Mouse (Mus musculus) retina, embryonic 14.5 days (tissue): ENCODE measurements around the gene Drg1.

Experiments used
- DNase-seq: peaks from one replicate; pipeline ENCODE4 v3.0.0-alpha.2; 2015; ENCODE audit warnings: low spot score

The Drg1 gene

GRCm38 (mm10) chr11:3289803-3290639, 23.8 kb upstream of the Drg1 start:
- DNase-seq = peak; percentile 87

DNA sequence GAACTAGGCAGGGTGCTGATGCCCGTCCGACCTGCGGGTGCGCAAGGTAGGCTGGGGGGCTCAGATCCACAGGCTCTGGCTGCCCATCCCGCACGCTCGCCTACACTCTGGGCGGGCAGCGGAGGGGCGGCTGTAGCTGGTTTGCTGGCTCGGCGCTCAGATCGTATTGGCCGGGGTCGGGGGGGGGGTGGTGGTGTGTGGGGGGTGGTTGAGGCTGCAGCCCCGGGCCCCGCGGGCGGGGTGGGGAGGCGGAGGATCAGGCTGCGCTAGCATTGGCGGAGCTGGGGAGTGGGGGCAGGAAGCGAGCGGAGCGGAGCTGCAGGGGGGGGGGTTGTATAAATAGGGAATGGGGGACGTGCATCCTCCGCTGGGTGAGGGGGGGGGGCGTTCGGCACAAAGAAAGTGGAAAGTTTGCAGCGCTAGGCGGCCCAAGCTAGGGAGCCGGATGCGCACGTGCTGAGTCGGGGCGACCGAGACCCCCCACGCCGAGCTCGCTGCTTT, 23.1 kb upstream of the Drg1 start:
- DNase-seq = peak; percentile 89

DNA sequence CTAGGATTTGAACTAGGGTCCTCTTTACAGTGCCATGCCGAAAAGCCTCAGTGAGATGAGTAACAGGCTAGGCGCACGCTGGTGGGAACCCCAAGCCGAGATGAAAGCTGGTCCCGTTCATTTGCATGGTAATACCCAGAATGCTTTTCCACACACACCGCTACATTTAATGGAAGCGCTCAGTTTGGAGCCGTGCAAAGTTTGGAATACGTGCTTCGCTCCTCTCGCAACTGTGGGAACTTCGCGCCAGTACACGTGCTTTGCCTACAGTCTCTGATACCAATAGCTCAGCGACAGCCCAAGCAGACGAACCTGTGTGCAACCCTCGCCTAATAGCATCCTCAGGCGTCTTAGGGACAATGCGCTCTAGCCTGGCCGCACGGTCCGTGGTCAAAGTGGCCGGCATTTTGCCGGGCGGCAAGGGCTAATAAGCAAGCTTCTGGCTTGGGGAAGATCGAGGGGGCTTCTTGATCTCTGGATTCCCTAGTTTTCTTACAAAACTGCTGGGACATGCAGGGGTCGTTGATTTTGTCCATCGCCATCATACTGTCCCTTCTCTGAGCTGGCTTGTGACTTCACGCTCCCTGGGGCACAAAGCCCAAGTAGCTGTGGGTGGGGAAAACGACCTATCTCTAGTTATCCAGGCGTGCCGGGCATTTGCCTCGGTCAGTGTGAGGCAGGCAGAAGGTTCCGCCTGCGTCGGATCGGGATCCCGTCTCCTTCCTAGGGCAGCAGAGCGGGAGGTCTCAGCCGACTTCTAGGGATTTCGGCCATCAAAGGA, 22.5 kb upstream of the Drg1 start, which contains the start of gene Patz1:
Gene Patz1, plus strand, starts transcription at position 354 of the 781 bp plus-strand sequence.
- DNase-seq = peak; percentile 75

DNA sequence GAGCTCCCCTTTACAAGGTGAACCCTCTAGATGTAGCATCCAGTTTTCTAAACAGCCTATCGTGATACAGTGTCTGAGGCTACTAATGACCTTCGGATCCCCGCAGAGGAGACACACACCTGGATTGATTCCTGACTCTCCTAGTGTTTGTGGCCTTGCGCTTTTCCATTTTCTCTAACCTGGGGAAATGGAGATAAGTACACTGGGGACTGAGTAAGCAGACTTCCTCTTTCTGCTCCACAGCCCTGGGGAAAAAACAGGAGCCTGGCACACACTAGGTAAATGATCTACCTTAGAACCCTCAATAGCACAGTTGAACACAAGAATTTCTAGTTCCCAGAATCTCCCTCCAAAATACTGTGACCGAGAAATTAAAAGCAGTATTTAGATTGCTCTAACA, 21.7 kb upstream of the Drg1 start:
- no peak for DNase-seq

DNA sequence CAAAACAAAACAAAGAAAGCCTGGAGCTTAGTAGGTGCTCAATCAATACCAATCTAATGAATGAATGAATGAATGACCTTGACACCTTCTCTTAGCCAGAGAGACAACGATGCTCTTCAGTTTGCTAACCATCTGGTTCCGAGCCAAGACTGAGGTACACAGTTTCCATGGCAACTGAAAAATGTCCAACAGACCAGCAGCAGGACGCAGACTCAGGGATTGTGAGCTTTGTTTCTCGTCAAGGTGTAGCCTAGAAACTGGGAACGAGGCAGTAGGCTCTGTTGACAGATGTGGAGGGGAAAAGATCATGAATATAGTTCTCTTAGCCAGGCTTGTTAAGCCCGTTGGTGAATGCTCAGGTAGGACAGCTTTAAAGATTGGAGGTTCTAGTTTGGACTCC, 20.9 kb upstream of the Drg1 start:
- no peak for DNase-seq

- no peak for DNase-seq
These were observed 19.7 kb upstream of the Drg1 start for GRCm38 (mm10) chr11:3285940-3286339.

GRCm38 (mm10) chr11:3283645-3284044, 17.4 kb upstream of the Drg1 start:
- no peak for DNase-seq

- DNase-seq = no peak
These were observed 16.7 kb upstream of the Drg1 start for GRCm38 (mm10) chr11:3282887-3283286.

DNA sequence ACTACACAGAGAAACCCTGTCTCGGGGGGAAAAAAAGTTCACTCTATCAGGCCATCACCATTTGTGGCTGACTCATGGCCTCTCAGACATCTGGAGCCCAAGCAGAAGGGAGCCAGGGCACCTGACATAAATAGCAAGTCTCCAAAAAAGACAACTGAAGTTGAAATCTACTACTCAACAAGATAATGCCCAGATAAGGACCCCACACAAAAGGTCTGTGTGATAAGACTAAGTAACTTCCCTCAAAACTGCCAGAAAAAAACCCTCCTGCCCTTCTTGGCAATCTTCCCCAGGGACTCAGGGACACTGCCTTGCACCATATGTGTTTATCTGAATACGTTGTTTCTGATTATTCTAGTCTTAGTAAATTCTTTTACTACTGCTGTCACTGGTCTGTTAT, 13.5 kb upstream of the Drg1 start:
- no peak for DNase-seq

GRCm38 (mm10) chr11:3278351-3278750, 12.1 kb upstream of the Drg1 start:
- no peak for DNase-seq

DNA sequence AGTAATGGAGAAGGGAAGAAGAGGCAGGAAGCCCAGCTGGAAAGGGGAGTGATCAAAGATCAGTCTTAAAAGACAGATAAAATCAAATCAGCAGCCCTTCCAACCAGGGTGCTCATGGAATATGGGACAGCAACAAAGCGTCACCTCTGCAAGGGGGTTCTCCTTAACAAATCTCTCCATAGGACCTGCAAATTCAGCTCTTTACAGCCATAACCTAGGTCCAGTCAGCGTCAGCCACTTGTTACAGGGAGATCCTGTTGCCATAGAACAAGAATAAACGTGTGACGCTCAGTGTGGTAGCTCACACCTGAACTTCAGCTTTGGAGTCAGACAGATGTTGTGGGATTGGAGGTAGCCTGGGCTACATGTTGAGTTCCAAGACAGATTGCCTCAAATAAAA, 3.0 kb upstream of the Drg1 start:
- DNase-seq = no peak

DNA sequence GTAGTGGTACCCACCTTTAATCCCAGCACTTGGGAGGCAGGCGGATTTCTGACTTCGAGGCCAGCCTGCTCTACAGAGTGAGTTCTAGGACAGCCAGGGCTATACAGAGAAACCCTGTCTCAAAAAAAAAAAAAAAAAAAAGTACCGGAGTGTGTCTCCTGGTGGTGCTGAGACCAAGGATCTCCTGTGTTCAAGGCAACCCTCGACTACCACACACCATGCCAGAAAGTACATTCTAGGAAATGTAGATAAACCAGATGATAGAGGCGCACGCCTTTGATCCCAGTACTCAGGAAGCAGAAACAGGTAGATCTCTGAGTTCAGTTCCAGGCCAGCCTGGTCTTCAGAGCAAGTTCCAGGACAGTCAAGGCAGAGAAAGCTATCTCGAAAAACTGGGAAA, 918 bp upstream of the Drg1 start:
- DNase-seq = no peak

DNA sequence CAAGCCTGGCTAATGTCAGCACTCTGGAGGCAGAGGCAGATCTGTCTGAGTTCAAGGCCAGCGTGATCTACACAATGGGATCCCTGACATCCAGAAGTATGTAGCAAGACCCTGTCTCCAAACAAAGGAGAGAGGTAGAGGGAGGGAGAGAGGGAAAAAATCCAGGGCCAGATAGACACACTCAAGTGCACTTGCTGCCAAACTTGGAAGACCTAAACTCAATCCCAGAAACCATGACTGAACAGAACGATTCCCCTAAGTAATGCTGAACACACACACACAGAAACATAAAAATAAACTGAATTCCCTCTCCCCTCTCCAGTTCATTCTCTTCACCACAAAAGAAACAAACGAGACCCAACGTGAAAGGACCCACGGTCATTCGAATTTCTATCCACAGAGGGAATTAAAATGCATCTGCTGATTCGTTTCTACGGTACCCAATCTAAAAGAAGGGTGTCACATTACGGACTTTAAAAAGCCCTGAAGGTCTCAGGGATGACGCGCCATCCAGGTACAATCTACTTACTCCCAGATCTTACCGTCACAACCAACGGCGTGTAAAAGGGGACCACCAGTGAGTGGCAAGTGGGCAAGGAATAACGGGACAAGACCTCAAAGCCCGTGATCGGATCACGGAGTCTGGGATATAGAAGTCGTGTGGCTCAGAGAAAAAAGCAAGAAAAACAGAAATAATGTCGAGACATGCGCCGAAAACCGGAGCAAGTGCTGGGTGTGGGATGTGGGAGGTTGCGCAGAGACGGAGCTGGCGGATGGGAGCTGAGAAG, 730 bp downstream of the Drg1 start:
- DNase-seq = peak; percentile 28

DNA sequence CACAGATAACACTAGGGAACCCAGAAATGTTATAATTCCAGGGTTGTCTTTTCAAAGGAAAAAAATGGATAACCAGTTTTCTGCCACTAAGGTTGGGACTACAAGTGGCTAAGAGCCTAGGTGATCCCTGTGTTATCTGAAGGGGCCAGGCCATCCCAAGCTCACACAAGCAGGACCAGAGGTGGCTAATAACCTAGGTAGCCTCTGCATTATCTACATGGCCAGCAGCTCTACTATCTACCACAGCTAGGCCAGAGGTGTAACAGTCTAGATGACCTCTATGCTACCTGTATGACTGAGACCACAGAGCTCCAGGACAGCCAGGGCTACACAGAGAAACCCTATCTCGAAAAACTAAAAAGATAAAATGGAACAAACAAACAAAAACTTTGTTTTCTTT, 6.7 kb downstream of the Drg1 start:
- DNase-seq = no peak

DNA sequence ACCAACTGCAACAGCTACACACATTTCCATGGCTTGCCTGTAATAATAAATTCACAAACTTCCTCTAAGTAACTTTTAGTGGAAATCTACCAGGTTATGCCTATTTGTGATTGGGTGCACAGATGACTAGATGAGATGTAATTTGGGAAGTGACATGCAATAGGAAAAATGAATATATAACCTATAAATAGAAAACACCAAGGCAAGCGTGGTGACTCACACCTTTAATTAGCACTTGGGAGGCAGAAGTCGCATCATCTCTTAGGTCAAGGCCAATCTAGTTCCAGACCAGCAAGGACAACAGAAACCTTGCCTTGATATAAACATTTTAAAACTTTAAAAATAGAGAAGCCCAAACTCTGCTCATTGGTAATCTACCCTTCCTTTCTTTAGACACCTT, 18.8 kb downstream of the Drg1 start:
- DNase-seq = no peak

DNA sequence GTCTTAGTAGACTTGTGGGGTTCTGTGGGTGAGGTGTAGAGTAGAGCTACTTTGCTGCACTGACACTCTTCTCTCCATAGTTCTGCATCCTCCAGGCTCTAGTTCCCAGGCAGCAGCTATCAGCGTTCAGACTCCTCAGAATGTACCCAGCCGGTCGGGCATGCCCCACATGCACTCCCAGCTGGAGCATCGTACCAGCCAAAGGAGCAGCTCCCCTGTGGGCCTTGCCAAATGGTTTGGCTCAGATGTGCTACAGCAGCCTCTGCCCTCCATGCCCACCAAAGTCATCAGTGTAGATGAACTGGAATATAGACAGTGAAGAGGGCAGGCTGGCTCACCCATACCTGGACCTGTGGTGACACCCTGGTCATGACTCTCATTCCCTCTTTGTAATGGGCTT, 22.4 kb downstream of the Drg1 start:
- no peak for DNase-seq

DNA sequence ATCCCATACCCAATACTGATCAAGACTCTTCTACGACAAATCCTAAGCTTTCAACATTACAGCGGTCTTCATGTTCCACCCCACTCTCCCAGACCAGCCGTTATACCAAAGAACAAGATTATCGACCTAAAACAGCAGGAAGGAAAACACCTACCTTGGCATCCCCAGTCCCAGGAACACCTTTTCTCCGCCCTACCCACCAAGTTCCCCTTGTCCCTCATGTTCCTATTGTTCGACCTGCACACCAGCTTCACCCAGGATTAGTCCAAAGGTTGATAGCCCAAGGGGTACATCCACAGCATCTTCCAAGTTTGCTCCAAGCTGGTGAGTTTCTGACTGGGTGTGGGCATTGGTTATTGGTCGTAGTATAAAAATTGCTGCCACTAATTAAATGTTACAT, 23.8 kb downstream of the Drg1 start:
- DNase-seq = no peak

- no peak for DNase-seq
These were observed 30.9 kb downstream of the Drg1 start for GRCm38 (mm10) chr11:3235277-3235676.

- DNase-seq = no peak
These were observed 32.5 kb downstream of the Drg1 start for GRCm38 (mm10) chr11:3233704-3234103.

DNA sequence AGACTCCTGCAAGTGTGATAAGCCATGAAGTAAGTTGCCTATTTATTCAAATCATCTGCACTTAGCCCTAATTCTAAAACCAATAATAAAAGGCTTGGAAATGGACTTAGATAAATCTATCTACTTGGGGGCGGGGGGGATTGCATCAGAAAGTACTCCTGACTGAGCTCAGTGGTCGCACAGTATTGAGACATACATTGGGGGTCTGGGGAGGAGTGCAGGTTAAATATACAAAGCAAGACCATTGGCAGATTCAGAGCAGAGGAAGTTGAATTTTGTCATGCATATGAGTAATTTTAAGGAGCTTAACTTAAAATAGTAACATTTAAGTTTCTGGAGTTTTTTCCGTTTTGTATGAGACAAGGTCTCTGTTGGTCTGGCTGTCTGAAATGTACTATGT, 34.0 kb downstream of the Drg1 start:
- no peak for DNase-seq

DNA sequence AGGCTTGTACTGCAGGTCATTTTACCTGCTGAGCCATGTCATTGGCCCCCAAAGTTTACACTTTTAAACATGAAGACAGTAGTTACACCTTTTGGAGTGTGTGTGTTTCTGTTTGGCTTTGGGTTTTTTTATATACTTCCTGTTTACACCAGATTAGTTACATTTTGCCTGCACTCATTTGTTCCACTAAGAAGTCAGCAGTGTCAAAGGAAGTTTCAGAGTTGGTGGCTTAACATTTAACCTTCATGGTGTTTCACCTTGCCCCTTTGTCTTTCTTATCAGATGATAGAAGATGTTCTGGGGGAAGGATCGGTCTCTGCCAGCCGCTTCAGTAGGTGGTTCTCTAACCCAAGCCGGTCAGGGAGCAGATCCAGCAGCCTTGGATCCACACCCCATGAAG, 39.1 kb downstream of the Drg1 start:
- DNase-seq = no peak

DNA sequence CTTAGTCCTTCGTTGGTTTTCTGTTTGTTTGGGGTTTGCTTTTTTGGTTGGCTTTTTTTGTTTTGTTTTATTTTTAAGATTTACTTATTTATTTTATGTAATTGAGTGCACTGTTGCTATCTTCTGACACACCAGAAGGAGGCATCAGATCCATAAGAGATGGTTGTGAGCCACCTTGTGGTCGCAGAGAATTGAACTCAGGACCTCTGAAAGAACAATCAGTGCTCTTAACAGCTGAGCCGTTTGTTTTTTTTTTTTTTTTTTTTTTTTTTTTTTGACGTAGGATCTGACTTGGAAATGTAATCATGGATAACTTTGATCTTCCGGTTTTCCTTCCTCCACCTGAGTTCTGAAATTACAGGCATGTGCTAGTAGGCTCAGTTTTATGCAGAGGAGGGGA, 43.1 kb downstream of the Drg1 start:
- no peak for DNase-seq
